Mouse (Mus musculus): ENCODE data around the gene Pgam2. TPM values are rescaled to one million over a fixed set of nuclear protein-coding genes. Genes with fewer than 3 reads are reported as not detected.

Pgam2 gene
- polyA plus RNA-seq, 1 experiment from 2014 or later, result 42.8 TPM

DNA sequence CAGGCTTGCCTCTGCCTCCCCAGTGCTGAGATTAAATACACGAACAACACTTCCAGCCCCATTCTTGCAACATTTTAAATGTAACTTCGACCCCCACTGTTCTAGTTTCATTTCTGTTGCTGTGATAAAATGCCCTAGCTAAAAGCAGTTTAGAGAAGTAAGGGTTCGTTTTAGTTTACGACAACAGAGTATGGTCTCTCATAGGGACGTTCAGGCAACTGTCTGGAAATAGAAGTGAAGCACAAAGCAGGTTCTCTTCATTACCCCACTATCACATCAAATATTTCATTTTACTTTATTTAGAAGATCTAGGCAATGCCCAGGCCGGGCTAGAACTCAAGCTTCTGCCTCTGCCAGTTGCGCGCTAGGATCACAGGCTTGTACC is 15.9 kb downstream of the Pgam2 start:
- H3K9me3 ChIP-seq (ENCODE audit: low read length), result no peaks in the 10 kb centered on the region
- H3K27me3 ChIP-seq (ENCODE audit: insufficient read depth, low read length), result no peaks in the 10 kb centered on the region
- H3K4me1 ChIP-seq (ENCODE audit: insufficient read depth, low read length), result peaks cover 20% of the 10 kb centered on the region
- peak overlapping the region; percentile 79 for H3K4me3 ChIP-seq (ENCODE audit: low read length)
- peaks cover 6% of the 10 kb centered on the region for H3K36me3 ChIP-seq (ENCODE audit: insufficient read depth, low read length)
- peak overlapping the region; percentile 87 for H3K27ac ChIP-seq (ENCODE audit: low read length)
- H3K9ac ChIP-seq (replicated peaks; ENCODE audit: low read length), result peak overlapping the region; percentile 79
- H3K4me2 ChIP-seq (replicated peaks; ENCODE audit: low read depth, low read length), result peak overlapping the region; percentile 74
- 38% methylated on average over 8 of the region's 8 CpGs for WGBS
- ATAC-seq (ENCODE audit: low FRiP score, low TSS enrichment), result no peak

DNA sequence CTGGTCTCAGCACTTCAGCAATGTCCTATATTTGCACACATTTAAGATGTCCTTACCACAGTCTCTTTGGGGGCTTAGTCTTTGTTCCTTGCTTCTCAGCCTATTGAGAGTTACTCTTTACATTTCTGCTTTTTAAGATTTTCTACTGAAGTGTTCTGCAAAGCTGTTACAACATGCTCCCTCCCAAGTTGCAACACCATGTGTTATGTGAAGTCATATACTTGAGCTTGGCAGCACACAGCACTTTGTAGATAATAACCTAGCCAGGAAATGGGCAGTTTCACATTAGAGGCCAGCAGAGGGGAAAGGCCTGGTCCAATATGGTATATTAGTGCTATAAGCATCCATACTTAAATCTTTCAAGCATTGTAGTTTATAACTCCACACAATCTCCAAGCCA is 17.8 kb downstream of the Pgam2 start:
- ATAC-seq (ENCODE audit: low FRiP score, low TSS enrichment), result no peak
- no peaks in the 10 kb centered on the region for H3K27me3 ChIP-seq (ENCODE audit: insufficient read depth, low read length)
- no peak overlapping the region for H3K4me2 ChIP-seq (replicated peaks; ENCODE audit: low read depth, low read length)
- no peak overlapping the region for H3K27ac ChIP-seq (ENCODE audit: low read length)
- H3K4me3 ChIP-seq (ENCODE audit: low read length), result no peak overlapping the region
- H3K9me3 ChIP-seq (ENCODE audit: low read length), result no peaks in the 10 kb centered on the region
- H3K4me1 ChIP-seq (ENCODE audit: insufficient read depth, low read length), result peaks cover 20% of the 10 kb centered on the region
- H3K36me3 ChIP-seq (ENCODE audit: insufficient read depth, low read length), result no peaks in the 10 kb centered on the region; the same call in 1 of the 2 replicates
- H3K9ac ChIP-seq (replicated peaks; ENCODE audit: low read length), result no peak overlapping the region

- Histone ChIP-seq H3K4me3 (ENCODE audit: low read length) (no peak overlapping the region), H3K4me2 (replicated peaks; ENCODE audit: low read depth, low read length) (no peak overlapping the region), H3K9ac (replicated peaks; ENCODE audit: low read length) (no peak overlapping the region), H3K27ac (ENCODE audit: low read length) (no peak overlapping the region), H3K9me3 (ENCODE audit: low read length) (no peaks in the 10 kb centered on the region), H3K36me3 (ENCODE audit: insufficient read depth, low read length) (no peaks in the 10 kb centered on the region; the same call in 1 of the 2 replicates), H3K4me1 (ENCODE audit: insufficient read depth, low read length) (peaks cover 4% of the 10 kb centered on the region), H3K27me3 (ENCODE audit: insufficient read depth, low read length) (no peaks in the 10 kb centered on the region)
- 0 out of 2 replicates have a peak, but pooled peaks have one; percentile 31 for ATAC-seq (ENCODE audit: low FRiP score, low TSS enrichment)
- WGBS, result 70% methylated on average over 8 of the region's 8 CpGs
Observed at GRCm38 (mm10) chr11:5782199-5782944, 21.2 kb downstream of the Pgam2 start.

DNA sequence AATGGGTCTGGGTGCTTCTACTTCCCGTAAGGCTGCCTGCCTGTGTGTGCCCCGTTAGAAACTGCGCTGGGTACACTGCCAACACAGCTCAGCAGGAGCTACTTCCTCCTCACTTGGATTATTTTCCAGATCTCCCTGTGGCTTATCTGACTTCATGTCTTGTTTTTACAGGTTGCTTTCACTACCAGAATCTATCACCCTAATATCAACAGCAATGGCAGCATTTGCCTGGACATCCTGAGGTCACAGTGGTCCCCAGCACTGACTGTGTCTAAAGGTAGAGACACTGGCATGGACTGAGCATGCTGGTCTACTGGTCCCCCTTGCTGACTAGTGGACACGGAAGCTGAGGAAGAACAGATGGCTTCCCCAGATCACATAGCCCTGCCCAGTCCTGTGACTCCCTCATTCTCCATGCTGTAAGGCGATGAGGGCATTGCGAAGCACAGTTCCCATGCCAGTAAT is 23.5 kb downstream of the Pgam2 start:
- Histone ChIP-seq H3K36me3 (ENCODE audit: insufficient read depth, low read length) (no peaks in the 10 kb centered on the region; the same call in 1 of the 2 replicates), H3K27me3 (ENCODE audit: insufficient read depth, low read length) (no peaks in the 10 kb centered on the region), H3K9me3 (ENCODE audit: low read length) (no peaks in the 10 kb centered on the region), H3K9ac (replicated peaks; ENCODE audit: low read length) (no peak overlapping the region), H3K4me1 (ENCODE audit: insufficient read depth, low read length) (no peaks in the 10 kb centered on the region), H3K4me2 (replicated peaks; ENCODE audit: low read depth, low read length) (no peak overlapping the region), H3K4me3 (ENCODE audit: low read length) (no peak overlapping the region), H3K27ac (ENCODE audit: low read length) (no peak overlapping the region)
- WGBS, result 88% methylated on average over 6 of the region's 6 CpGs
- no peak for ATAC-seq (ENCODE audit: low FRiP score, low TSS enrichment)

GRCm38 (mm10) chr11:5778481-5778880 is 25.1 kb downstream of the Pgam2 start:
- Histone ChIP-seq H3K36me3 (ENCODE audit: insufficient read depth, low read length) (no peaks in the 10 kb centered on the region; the same call in 1 of the 2 replicates), H3K4me3 (ENCODE audit: low read length) (no peak overlapping the region), H3K9ac (replicated peaks; ENCODE audit: low read length) (no peak overlapping the region), H3K27ac (ENCODE audit: low read length) (no peak overlapping the region), H3K4me1 (ENCODE audit: insufficient read depth, low read length) (no peaks in the 10 kb centered on the region), H3K27me3 (ENCODE audit: insufficient read depth, low read length) (no peaks in the 10 kb centered on the region), H3K4me2 (replicated peaks; ENCODE audit: low read depth, low read length) (no peak overlapping the region), H3K9me3 (ENCODE audit: low read length) (no peaks in the 10 kb centered on the region)
- no peak for ATAC-seq (ENCODE audit: low FRiP score, low TSS enrichment)
- 70% methylated on average over 2 of the region's 2 CpGs for WGBS

DNA sequence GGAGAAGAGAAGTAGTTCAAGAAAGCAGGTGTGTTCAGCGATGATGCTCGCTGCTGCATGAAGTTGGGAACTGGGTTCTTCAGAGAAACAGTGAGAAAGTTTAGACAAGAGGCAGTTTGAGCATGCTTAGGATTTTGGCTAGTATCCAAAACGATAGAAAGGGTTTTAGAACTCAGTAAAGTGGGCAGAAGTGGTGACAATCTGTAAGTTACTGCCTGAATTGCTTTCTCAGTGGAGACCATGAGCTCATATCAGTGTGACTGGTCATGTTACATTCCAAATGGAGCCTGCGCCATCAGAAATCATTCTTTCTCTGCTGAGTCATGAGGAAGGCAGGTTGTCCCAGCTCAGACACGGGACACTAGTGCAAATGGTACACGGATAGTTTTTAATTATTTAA is 37.5 kb downstream of the Pgam2 start:
- WGBS, result 87% methylated on average over 6 of the region's 6 CpGs
- H3K27me3 ChIP-seq (ENCODE audit: insufficient read depth, low read length), result no peaks in the 10 kb centered on the region

GRCm38 (mm10) chr11:5762633-5762982 is 40.9 kb downstream of the Pgam2 start:
- Histone ChIP-seq H3K27ac (ENCODE audit: low read length) (peak overlapping the region; percentile 97; the same call in 1 of the 2 replicates), H3K4me3 (ENCODE audit: low read length) (peak overlapping the region; percentile 55), H3K4me1 (ENCODE audit: insufficient read depth, low read length) (peaks cover 11% of the 10 kb centered on the region), H3K9ac (replicated peaks; ENCODE audit: low read length) (peak overlapping the region; percentile 60), H3K4me2 (replicated peaks; ENCODE audit: low read depth, low read length) (peak overlapping the region; percentile 72), H3K36me3 (ENCODE audit: insufficient read depth, low read length) (peaks cover 3% of the 10 kb centered on the region; the same call in 1 of the 2 replicates), H3K27me3 (ENCODE audit: insufficient read depth, low read length) (no peaks in the 10 kb centered on the region), H3K9me3 (ENCODE audit: low read length) (no peaks in the 10 kb centered on the region)
- no peak for ATAC-seq (ENCODE audit: low FRiP score, low TSS enrichment)
- WGBS, result 19% methylated on average over 6 of the region's 6 CpGs

More for the DNA sequence above, 37.5 kb downstream of the Pgam2 start:
- Histone ChIP-seq H3K4me3 (ENCODE audit: low read length) (no peak overlapping the region), H3K9ac (replicated peaks; ENCODE audit: low read length) (no peak overlapping the region), H3K4me1 (ENCODE audit: insufficient read depth, low read length) (peaks cover 4% of the 10 kb centered on the region; the same call in 1 of the 2 replicates), H3K9me3 (ENCODE audit: low read length) (no peaks in the 10 kb centered on the region), H3K4me2 (replicated peaks; ENCODE audit: low read depth, low read length) (no peak overlapping the region), H3K27ac (ENCODE audit: low read length) (no peak overlapping the region), H3K36me3 (ENCODE audit: insufficient read depth, low read length) (peaks cover 11% of the 10 kb centered on the region)
- ATAC-seq (ENCODE audit: low FRiP score, low TSS enrichment), result no peak

DNA sequence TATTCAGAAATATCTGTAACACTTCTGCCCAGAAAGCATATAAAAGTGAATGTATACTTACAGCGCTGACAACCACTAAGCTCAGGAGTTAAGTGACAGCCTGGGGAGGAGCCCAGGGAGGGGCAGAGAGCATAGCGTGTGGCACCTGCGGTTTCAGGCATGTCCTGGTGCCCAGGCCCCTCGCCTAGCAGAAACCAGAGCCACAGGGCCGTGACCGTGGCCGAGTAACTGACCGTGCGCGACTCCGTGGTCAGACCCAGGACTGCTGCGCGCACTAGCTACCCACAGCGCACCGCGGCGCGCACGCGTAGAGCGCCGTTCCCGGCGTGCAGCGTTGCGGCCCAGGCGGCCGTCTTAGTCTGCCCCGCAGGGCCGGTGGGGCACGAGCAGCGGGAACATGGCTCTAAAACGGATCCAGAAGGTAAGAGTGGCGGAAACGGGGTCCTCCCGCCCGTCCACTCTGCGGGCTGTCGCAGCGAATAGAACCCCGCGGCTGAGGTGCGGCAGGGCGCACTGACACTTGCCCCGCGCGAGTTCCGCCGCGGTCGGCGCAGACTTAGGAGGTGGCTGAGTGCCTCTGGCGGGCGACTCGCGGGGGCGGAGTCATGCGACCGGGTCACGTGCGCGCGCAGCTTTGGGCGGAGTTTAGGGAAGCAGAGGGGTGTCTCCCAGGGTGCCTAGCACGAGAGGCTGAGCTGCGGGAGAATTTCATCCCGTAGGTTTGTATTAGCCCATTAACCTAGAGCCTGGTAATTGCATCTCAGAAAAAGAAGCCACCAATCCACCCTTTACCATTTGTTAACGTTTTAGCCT is 41.5 kb downstream of the Pgam2 start, which contains the start of gene Urgcp:
Urgcp (minus strand) TSS at position 557 of the 813 bp plus-strand sequence.
- H3K9me3 ChIP-seq (ENCODE audit: low read length), result no peaks in the 10 kb centered on the region
- peaks cover 11% of the 10 kb centered on the region for H3K4me1 ChIP-seq (ENCODE audit: insufficient read depth, low read length)
- H3K4me2 ChIP-seq (replicated peaks; ENCODE audit: low read depth, low read length), result peak within 1 kb of the TSS; percentile 72
- peak within 1 kb of the TSS; percentile 97 for H3K27ac ChIP-seq (ENCODE audit: low read length)
- peak within 1 kb of the TSS; percentile 73 for H3K9ac ChIP-seq (replicated peaks; ENCODE audit: low read length)
- under 1% methylated on average over 68 of the region's 68 CpGs for WGBS
- H3K27me3 ChIP-seq (ENCODE audit: insufficient read depth, low read length), result no peaks in the 10 kb centered on the region
- peaks cover 3% of the 10 kb centered on the region; the same call in 1 of the 2 replicates for H3K36me3 ChIP-seq (ENCODE audit: insufficient read depth, low read length)
- ATAC-seq (ENCODE audit: low FRiP score, low TSS enrichment), result peak; percentile 99
- peak within 1 kb of the TSS; percentile 55 for H3K4me3 ChIP-seq (ENCODE audit: low read length)

DNA sequence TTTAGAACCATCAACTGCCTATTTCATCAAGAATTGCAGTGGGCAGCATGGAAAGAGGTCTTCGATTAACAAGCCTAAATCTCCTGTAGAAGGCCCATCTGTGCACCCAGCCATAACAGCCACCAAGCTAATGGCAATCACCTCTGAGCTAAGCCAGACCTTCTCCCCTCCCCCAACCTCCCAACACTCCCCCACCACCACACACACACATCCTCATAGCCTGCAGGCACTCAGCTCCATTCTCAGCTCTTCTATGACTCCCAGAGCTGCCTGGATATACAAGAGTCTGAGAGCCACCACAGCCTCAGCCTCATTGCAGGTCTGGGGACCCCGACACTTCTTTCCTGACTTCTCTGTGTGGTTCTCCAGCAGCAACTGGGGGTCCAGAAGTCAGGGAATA is 49.8 kb downstream of the Pgam2 start:
- 77% methylated on average over 2 of the region's 2 CpGs for WGBS
- Histone ChIP-seq H3K4me1 (ENCODE audit: insufficient read depth, low read length) (no peaks in the 10 kb centered on the region), H3K4me3 (ENCODE audit: low read length) (no peak overlapping the region), H3K27ac (ENCODE audit: low read length) (no peak overlapping the region), H3K9me3 (ENCODE audit: low read length) (peaks cover 13% of the 10 kb centered on the region), H3K4me2 (replicated peaks; ENCODE audit: low read depth, low read length) (no peak overlapping the region), H3K36me3 (ENCODE audit: insufficient read depth, low read length) (peaks cover 12% of the 10 kb centered on the region), H3K27me3 (ENCODE audit: insufficient read depth, low read length) (no peaks in the 10 kb centered on the region), H3K9ac (replicated peaks; ENCODE audit: low read length) (no peak overlapping the region)
- no peak for ATAC-seq (ENCODE audit: low FRiP score, low TSS enrichment)

Measured in kidney, embryonic 16.5 days (tissue).